Mouse (Mus musculus): ENCODE data around the gene Ppp1r8.
A peak's percentile ranks its signal among the peaks of the same experiment; 100 is the strongest.
"Not testable (repeated sequence)": the region's sequence is repeated elsewhere in the genome, so short reads cannot be mapped to it uniquely, and the experiment has no call there.

Gene Ppp1r8

GRCm38 (mm10) chr4:132806620-132807191, 36.3 kb downstream of the Ppp1r8 start:
- no peak for DNase-seq (ENCODE audit: low read depth)

- DNase-seq (ENCODE audit: low read depth) = no peak
Measured at GRCm38 (mm10) chr4:132805599-132806197, 37.3 kb downstream of the Ppp1r8 start.

GRCm38 (mm10) chr4:132805146-132805545, 37.8 kb downstream of the Ppp1r8 start:
- no peak for DNase-seq (ENCODE audit: low read depth)

- no peak for DNase-seq (ENCODE audit: low read depth)
Measured at GRCm38 (mm10) chr4:132804331-132804730, 38.6 kb downstream of the Ppp1r8 start.

- no peak for DNase-seq (ENCODE audit: low read depth)
Measured at GRCm38 (mm10) chr4:132803876-132804275, 39.1 kb downstream of the Ppp1r8 start.

- no peak for DNase-seq (ENCODE audit: low read depth)
Measured at GRCm38 (mm10) chr4:132803212-132803611, 39.8 kb downstream of the Ppp1r8 start.

GRCm38 (mm10) chr4:132802171-132802637, 40.8 kb downstream of the Ppp1r8 start:
- DNase-seq (ENCODE audit: low read depth) = peak; percentile 63

GRCm38 (mm10) chr4:132801176-132802077, 41.5 kb downstream of the Ppp1r8 start:
- no peak for DNase-seq (ENCODE audit: low read depth)

GRCm38 (mm10) chr4:132799845-132800244, 43.1 kb downstream of the Ppp1r8 start:
- DNase-seq (ENCODE audit: low read depth) = no peak

- DNase-seq (ENCODE audit: low read depth) = not testable (repeated sequence)
Measured at GRCm38 (mm10) chr4:132798666-132799065, 44.3 kb downstream of the Ppp1r8 start.

- DNase-seq (ENCODE audit: low read depth) = no peak
Measured at GRCm38 (mm10) chr4:132798028-132798427, 44.9 kb downstream of the Ppp1r8 start.

- no peak for DNase-seq (ENCODE audit: low read depth)
Measured at GRCm38 (mm10) chr4:132797461-132797860, 45.5 kb downstream of the Ppp1r8 start.

- peak; percentile 80 for DNase-seq (ENCODE audit: low read depth)
Measured at GRCm38 (mm10) chr4:132796196-132796886, 46.6 kb downstream of the Ppp1r8 start, which contains the start of gene Themis2. TSS of gene Themis2 (minus strand) at chr4:132796387.

GRCm38 (mm10) chr4:132795171-132795570, 47.8 kb downstream of the Ppp1r8 start:
- DNase-seq (ENCODE audit: low read depth) = no peak

GRCm38 (mm10) chr4:132794760-132795159, 48.2 kb downstream of the Ppp1r8 start:
- no peak for DNase-seq (ENCODE audit: low read depth)

- no peak for DNase-seq (ENCODE audit: low read depth)
Measured at GRCm38 (mm10) chr4:132794028-132794427, 48.9 kb downstream of the Ppp1r8 start.

GRCm38 (mm10) chr4:132793322-132794004, 49.5 kb downstream of the Ppp1r8 start:
- not testable (repeated sequence) for DNase-seq (ENCODE audit: low read depth)

GRCm38 (mm10) chr4:132789731-132790130, 53.2 kb downstream of the Ppp1r8 start:
- no peak for DNase-seq (ENCODE audit: low read depth)

- DNase-seq (ENCODE audit: low read depth) = no peak
Measured at GRCm38 (mm10) chr4:132785228-132785627, 57.7 kb downstream of the Ppp1r8 start.

- peak; percentile 65 for DNase-seq (ENCODE audit: low read depth)
Measured at GRCm38 (mm10) chr4:132783732-132784131, 59.2 kb downstream of the Ppp1r8 start.

- DNase-seq (ENCODE audit: low read depth) = no peak
Measured at GRCm38 (mm10) chr4:132780288-132780687, 62.7 kb downstream of the Ppp1r8 start.
